Mouse (Mus musculus): Measurements from ENCODE around the gene Jmjd4.
A peak's percentile ranks its signal among the peaks of the same experiment; 100 is the strongest.

Jmjd4 gene

GRCm38 (mm10) chr11:59471413-59472325 lies 21.8 kb downstream of the Jmjd4 start:
- DNase-seq, result peak; percentile 7 to 18

- peak; percentile 92 to 95 for DNase-seq
These were observed 22.5 kb downstream of the Jmjd4 start, which contains the start of gene Zfp867 for GRCm38 (mm10) chr11:59472326-59472677. Gene Zfp867 (minus strand): TSS chr11:59472474.

GRCm38 (mm10) chr11:59477240-59477639 lies 27.4 kb downstream of the Jmjd4 start:
- no peak for DNase-seq

- peak; percentile 51 to 74 for DNase-seq
These were observed 33.4 kb downstream of the Jmjd4 start for GRCm38 (mm10) chr11:59483212-59483611.

GRCm38 (mm10) chr11:59485641-59486040 lies 35.8 kb downstream of the Jmjd4 start:
- DNase-seq, result peak in 1 of 2 experiments; percentile 11

- no peak for DNase-seq
These were observed 36.4 kb downstream of the Jmjd4 start for GRCm38 (mm10) chr11:59486222-59486621.

GRCm38 (mm10) chr11:59496672-59497310 lies 46.9 kb downstream of the Jmjd4 start:
- DNase-seq, result no peak

- no peak for DNase-seq
These were observed 47.9 kb downstream of the Jmjd4 start for GRCm38 (mm10) chr11:59497747-59498146.

GRCm38 (mm10) chr11:59501978-59502700 lies 52.3 kb downstream of the Jmjd4 start:
- DNase-seq, result no peak

- peak; percentile 73 to 79 for DNase-seq
These were observed 55.5 kb downstream of the Jmjd4 start for GRCm38 (mm10) chr11:59505351-59505838.

GRCm38 (mm10) chr11:59505839-59506712 lies 56.2 kb downstream of the Jmjd4 start:
- peak; percentile 93 to 94 for DNase-seq

- DNase-seq, result no peak
These were observed 56.8 kb downstream of the Jmjd4 start for GRCm38 (mm10) chr11:59506713-59507074.

Measured in kidney, postnatal 36 days (tissue).